Mouse (Mus musculus) activated CD4-positive, CD25-positive, alpha-beta regulatory T cell (primary cell): ENCODE data around the gene Eps15. TPM values are rescaled to one million over a fixed set of nuclear protein-coding genes. Genes with fewer than 3 reads are reported as not detected.

ENCODE experiments used
- polyA plus RNA-seq, 2 experiments: library from polyadenylated mRNA; unstranded; fragments of 100-300 nt; shearing (Covaris generic); gene quantifications; one replicate each; pipeline ENCODE4 v1.2.1; 2017

The Eps15 gene
- polyA plus RNA-seq: 100 to 1,000 TPM in 1 of 2 experiments, 10 to 100 TPM in 1; 98.2 to 111 TPM

GRCm38 (mm10) chr4:109279689-109280458 lies at the start of gene Eps15:
Gene Eps15 (plus strand): TSS chr4:109280268.

DNA sequence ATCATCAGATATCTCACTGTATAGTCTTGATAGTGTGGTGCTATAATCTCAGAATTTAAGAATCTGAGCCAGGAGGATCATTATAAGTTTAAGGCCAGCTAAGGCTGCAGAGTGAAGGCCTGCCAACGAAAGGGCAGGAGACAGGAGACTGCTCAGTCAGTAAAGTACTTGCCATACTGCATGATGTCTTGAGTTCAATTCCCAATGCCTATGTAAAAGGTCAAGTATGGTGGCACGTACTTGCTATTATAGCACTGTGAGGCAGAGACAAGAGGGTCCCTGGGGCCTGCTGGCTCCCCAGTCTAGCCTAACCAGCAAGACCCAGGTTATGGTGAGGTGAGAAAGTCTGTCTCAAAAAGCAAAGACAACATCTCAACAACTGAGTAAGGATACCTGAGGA lies 45.9 kb upstream of the Eps15 start, which contains the start of gene Calr4:
Gene Calr4, plus strand, starts transcription at position 301 of the 400 bp plus-strand sequence.

GRCm38 (mm10) chr4:109406486-109407175 lies 126.6 kb downstream of the Eps15 start, which contains the start of gene Ttc39a:
Gene Ttc39a (plus strand): TSS chr4:109406623.

Other genes starting within 250 kb of the Eps15 start
- gene Osbpl9, start 78.0 kb upstream of the Eps15 start, polyA plus RNA-seq: 100 to 1,000 TPM; 122 to 127 TPM
- gene Calr4, start 45.8 kb upstream of the Eps15 start, polyA plus RNA-seq: under 1 TPM in 1 of 2 experiments, not detected in 1; 0.28 TPM
- gene Ttc39a, start 126.4 kb downstream of the Eps15 start, polyA plus RNA-seq: under 1 TPM; 0.07 to 0.26 TPM
- 10 to 100 TPM; 39.7 to 44.0 TPM for gene Rnf11, start 204.5 kb downstream of the Eps15 start, polyA plus RNA-seq